Mouse (Mus musculus) adrenal gland, adult 18-20 months (tissue): ENCODE data around the gene Was. TPM values are rescaled to one million over a fixed set of nuclear protein-coding genes. Genes with fewer than 3 reads are reported as not detected.
A peak's percentile ranks its signal among the peaks of the same experiment; 100 is the strongest.
"Not testable (repeated sequence)": the region's sequence is repeated elsewhere in the genome, so short reads cannot be mapped to it uniquely, and the experiment has no call there.

Experiments
- DNase-seq, 2 experiments: peaks; one replicate each; pipeline ENCODE4 v3.0.0; 2021 to 2022; ENCODE audit warnings: low spot score in 2 of 2
- long read RNA-seq, 2 experiments: library from polyadenylated mRNA; stranded (forward); transcript quantifications; one replicate each; pipeline ENCODE4 v2.0.0; 2021
- total RNA-seq, 2 experiments: library from RNA; stranded (reverse); gene quantifications; 1 replicate in 1 of 2; 2 replicates in 1 of 2; pipeline ENCODE4 v1.2.3; 2021

Gene Was
- 1 to 10 TPM; 1.7 to 3.1 TPM for total RNA-seq
- long read RNA-seq, experiment 1, partial matches to known transcripts, result 0 of 2 reads
- long read RNA-seq, experiment 1, other reads (novel, unspliced or antisense), result 0 of 2 reads
- long read RNA-seq, experiment 2, partial matches to known transcripts, result 0 of 1 reads
- long read RNA-seq, experiment 2, other reads (novel, unspliced or antisense), result 0 of 1 reads

GRCm38 (mm10) chrX:8090346-8090953, at the start of gene Was:
Was (minus strand) TSS chrX:8090498.
- DNase-seq, result no peak

DNA sequence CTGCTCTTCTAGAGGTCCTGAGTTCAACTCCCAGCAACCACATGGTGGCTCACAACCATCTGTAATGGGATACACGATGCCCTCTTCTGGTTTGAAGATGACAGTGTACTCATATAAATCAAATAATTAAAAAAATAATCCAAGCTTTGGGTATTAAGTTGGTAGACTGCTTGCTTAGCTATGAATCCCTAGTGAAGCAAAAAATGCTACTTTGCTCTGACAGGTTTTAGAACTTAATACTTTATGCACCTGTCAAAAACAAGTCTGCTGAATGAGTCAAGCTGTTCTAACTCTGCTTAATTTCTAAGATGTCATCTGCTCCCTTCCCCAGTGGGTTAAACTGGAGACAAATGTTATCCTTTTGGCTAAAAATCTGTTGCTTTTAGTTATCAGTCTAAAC, 49.2 kb upstream of the Was start:
- no peak for DNase-seq

DNA sequence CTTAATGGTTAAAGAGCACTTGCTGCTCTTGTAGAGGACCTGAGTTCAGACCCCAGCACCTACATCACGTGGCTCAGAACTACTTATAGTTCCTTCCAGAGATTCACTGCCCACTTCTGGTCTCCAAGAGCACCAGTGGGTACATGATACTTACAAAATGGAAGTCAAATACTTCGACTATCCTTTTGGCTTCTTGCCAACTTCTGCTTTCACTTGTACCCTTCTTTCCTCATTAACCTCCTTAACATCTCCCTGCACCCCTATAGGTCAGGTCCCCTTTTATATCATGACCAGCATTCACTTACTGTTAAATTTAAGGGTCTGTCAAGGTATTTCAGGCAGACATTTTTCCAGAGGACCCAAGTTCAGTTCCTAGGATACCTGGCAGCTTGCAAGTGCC, 45.6 kb upstream of the Was start:
- DNase-seq, result no peak

GRCm38 (mm10) chrX:8132017-8132976, 42.0 kb upstream of the Was start, which contains the start of gene Wdr13:
Wdr13 (minus strand) TSS chrX:8132892.
- DNase-seq, result peak; percentile 74 to 75

GRCm38 (mm10) chrX:8131393-8131792, 41.1 kb upstream of the Was start:
- DNase-seq, result no peak

GRCm38 (mm10) chrX:8125235-8125634, 34.9 kb upstream of the Was start:
- DNase-seq, result no peak

DNA sequence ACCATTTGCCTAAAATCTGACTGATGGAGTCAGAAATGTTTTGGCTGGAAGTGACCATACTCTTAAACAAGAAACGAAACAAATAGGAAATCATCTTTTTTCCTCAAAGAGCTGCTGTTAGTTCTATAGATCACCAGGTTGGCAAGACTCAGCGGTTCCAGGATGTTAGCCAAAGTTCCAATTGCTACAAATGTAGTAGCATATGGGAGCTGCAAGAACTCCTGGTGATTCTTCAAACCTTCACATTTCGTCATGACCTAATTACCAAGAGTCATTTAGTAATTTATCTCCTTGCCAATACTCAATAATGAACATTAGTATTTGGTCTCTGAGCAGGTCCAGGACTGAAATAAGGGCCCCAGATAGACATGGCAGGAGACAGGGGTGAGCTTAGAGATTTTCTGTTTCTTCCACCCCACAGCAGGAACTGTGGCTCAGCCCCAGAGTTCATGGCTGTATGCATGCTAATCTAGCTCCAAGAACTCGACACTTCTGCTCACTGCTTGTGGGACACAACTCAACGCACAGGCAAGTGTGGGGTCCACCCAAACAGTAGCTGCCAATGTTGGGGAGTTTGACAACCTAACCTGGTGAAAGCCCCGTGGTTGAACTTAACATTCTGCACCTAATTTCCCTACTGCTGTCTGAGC, 33.6 kb upstream of the Was start:
- DNase-seq, result no peak

- DNase-seq, result no peak
These were observed 27.0 kb upstream of the Was start for GRCm38 (mm10) chrX:8117264-8117663.

DNA sequence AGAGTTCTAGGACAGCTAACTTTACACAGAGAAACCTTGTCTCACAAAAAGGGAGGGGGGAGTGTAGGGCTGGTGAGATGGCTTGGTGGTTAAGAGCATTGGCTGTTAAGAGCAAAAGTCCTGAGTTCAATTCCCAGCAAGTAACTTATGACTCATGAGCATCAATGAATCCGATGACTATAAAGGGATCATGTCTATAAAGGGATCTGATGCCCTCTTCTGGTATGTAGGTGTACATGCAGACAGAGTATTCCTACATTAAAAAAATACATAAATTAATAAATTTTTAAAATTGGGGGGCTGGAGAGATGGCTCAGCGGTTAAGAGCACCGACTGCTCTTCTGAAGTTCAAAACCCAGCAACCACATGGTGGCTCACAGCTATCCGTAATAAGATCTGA, 25.0 kb upstream of the Was start:
- no peak for DNase-seq

GRCm38 (mm10) chrX:8105019-8105418, 14.7 kb upstream of the Was start:
- DNase-seq, result no peak

- no peak for DNase-seq
These were observed 11.9 kb upstream of the Was start for GRCm38 (mm10) chrX:8102213-8102668.

- DNase-seq, result no peak
These were observed 10.7 kb upstream of the Was start for GRCm38 (mm10) chrX:8101017-8101416.

- no peak for DNase-seq
These were observed 9.1 kb upstream of the Was start for GRCm38 (mm10) chrX:8099435-8099834.

- peak; percentile 80 to 83 for DNase-seq
These were observed 6.5 kb upstream of the Was start for GRCm38 (mm10) chrX:8096787-8097242.

GRCm38 (mm10) chrX:8096068-8096786, 5.9 kb upstream of the Was start:
- DNase-seq, result peak; percentile 70 to 80

DNA sequence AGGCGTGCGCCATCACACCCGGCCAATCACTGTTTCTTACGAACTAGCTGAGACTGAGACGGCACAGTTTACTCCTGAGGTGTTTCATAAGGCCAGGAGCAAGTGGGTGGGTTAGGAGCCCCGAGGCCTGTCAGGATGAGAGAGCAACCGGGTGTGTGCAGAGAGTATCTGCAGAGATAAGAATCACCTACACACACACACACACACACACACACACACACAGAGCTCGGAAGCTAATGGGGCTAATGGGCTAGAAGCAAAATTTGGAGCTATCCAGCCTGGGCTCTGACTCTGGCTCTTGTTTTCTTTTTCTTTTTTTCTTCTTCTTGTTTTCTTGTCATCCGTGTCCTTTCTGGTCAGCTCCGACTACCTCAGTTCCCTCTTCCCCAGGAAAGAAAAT, 5.2 kb upstream of the Was start:
- DNase-seq, result no peak

GRCm38 (mm10) chrX:8090954-8091347, 653 bp upstream of the Was start:
- DNase-seq, result not testable (repeated sequence)

GRCm38 (mm10) chrX:8089746-8090145, 552 bp downstream of the Was start:
- no peak for DNase-seq

GRCm38 (mm10) chrX:8085611-8086010, 4.7 kb downstream of the Was start:
- no peak for DNase-seq

- DNase-seq, result no peak
These were observed 5.5 kb downstream of the Was start for GRCm38 (mm10) chrX:8084771-8085259.
